In the genomic region with DNA sequence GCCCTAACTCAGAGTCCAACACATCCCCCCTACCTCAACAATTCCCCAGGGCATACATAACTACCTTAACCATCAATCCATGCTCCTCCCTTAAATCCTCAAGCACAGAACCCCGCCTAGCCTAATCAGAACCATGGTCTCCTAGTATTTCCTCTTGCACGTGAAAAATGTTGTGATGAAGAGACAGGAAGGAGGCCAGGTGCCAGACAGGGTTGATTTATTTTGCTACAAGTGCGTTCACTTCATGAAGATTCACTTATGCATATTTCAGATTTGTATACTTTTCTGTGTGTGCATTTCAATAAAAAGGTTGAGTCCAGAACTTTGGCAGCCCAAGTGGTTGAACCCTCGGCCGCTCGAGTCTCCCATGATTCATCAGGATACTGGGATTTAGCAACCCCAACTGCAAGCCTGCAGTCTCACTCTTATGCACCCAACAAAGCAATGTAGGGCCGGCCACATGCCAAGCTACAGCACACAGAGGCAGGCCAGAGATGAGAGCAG, we compare ENCODE assay signal across 8 mouse cellular contexts. TPM values are rescaled to one million over a fixed set of nuclear protein-coding genes. Genes with fewer than 3 reads are reported as not detected.
DNase-seq lines count a peak whose midpoint lies in the region; ATAC-seq and TF ChIP-seq lines count a peak whose summit lies in the region.

No protein-coding gene starts in this region.

- TF ChIP-seq POLR2A in cortical plate, adult 2 months (IDR thresholded peaks at IDR 0.05; ENCODE audit: extremely low read depth, insufficient read depth, low read length), result no peak

- peak overlapping the region; percentile 73 for H3K4me2 ChIP-seq in hindbrain, postnatal 0 days (ENCODE audit: low read depth, low read length)
- no peak overlapping the region for H3K4me2 ChIP-seq in midbrain, embryonic 11.5 days

- no peak for TF ChIP-seq CTCF in cortical plate, adult 2 months (IDR thresholded peaks at IDR 0.05; ENCODE audit: extremely low read depth, insufficient read depth, low read length)
- no peak for TF ChIP-seq CTCF in hindbrain, postnatal 0 days (IDR thresholded peaks at IDR 0.05; ENCODE audit: low read depth)

- no peak for ATAC-seq in hindbrain, postnatal 0 days
- no peak for ATAC-seq in midbrain, embryonic 11.5 days (ENCODE audit: low FRiP score)
- ATAC-seq in frontal cortex, adult (ENCODE audit: low TSS enrichment), result no peak

- H3K4me3 ChIP-seq in heart, embryonic 10.5 days, result peak overlapping the region; percentile 95
- H3K4me3 ChIP-seq in cortical plate, adult 2 months (ENCODE audit: insufficient read depth, low read length), result peak overlapping the region; percentile 92; the same call in 1 of the 2 replicates
- H3K4me3 ChIP-seq in hindbrain, postnatal 0 days (ENCODE audit: low read length), result peak overlapping the region; percentile 86
- peak overlapping the region; percentile 63 for H3K4me3 ChIP-seq in midbrain, embryonic 11.5 days (ENCODE audit: low read depth, low read length)

- H3K36me3 ChIP-seq in heart, embryonic 10.5 days, result 0 out of 2 replicates have a peak, but pooled peaks cover 3% of the 10 kb centered on the region
- H3K36me3 ChIP-seq in hindbrain, postnatal 0 days (ENCODE audit: insufficient read depth, low read length), result no peaks in the 10 kb centered on the region
- H3K36me3 ChIP-seq in midbrain, embryonic 11.5 days (ENCODE audit: control insufficient read depth, insufficient read depth, low read length), result no peaks in the 10 kb centered on the region

- 83% methylated on average over 7 of the region's 7 CpGs for WGBS in heart, embryonic 10.5 days
- WGBS in hindbrain, postnatal 0 days, result 89% methylated on average over 7 of the region's 7 CpGs
- 90% methylated on average over 7 of the region's 7 CpGs for WGBS in midbrain, embryonic 11.5 days

- H3K4me1 ChIP-seq in heart, embryonic 10.5 days, result peaks cover 19% of the 10 kb centered on the region
- H3K4me1 ChIP-seq in cortical plate, adult 2 months (ENCODE audit: control insufficient read depth, insufficient read depth, low read length), result peaks cover 4% of the 10 kb centered on the region
- peaks cover 11% of the 10 kb centered on the region for H3K4me1 ChIP-seq in hindbrain, postnatal 0 days (ENCODE audit: insufficient read depth, low read length)
- H3K4me1 ChIP-seq in midbrain, embryonic 11.5 days (ENCODE audit: control insufficient read depth, insufficient read depth, low read length), result peaks cover 7% of the 10 kb centered on the region

- no peaks in the 10 kb centered on the region for H3K27me3 ChIP-seq in heart, embryonic 10.5 days (ENCODE audit: insufficient read depth, poor library complexity, severe bottlenecking)
- H3K27me3 ChIP-seq in hindbrain, postnatal 0 days (ENCODE audit: insufficient read depth, low read length), result no peaks in the 10 kb centered on the region
- no peaks in the 10 kb centered on the region for H3K27me3 ChIP-seq in midbrain, embryonic 11.5 days (ENCODE audit: control insufficient read depth, insufficient read depth, low read length)

- H3K27ac ChIP-seq in heart, embryonic 10.5 days, result peak overlapping the region; percentile 94; the same call in 1 of the 2 replicates
- peak overlapping the region; percentile 96; the same call in 1 of the 2 replicates for H3K27ac ChIP-seq in cortical plate, adult 2 months (ENCODE audit: insufficient read depth, low read length)
- H3K27ac ChIP-seq in hindbrain, postnatal 0 days, result peak overlapping the region; percentile 80; the same call in 1 of the 2 replicates
- no peak overlapping the region for H3K27ac ChIP-seq in midbrain, embryonic 11.5 days (ENCODE audit: low read depth, low read length)

- intact Hi-C loops in left cerebral cortex, postnatal 14 days (cut with DNase I), result no loop called here
- intact Hi-C loops in left cerebral cortex, postnatal 10 days (cut with DNase I), result loop anchor here (2.0 to 5.0 kb wide), 3 partner anchors 37 to 68 kb away; no protein-coding TSS in a partner anchor

- no peaks in the 10 kb centered on the region for H3K9me3 ChIP-seq in heart, embryonic 10.5 days
- no peaks in the 10 kb centered on the region for H3K9me3 ChIP-seq in hindbrain, postnatal 0 days (ENCODE audit: low read length)
- no peaks in the 10 kb centered on the region for H3K9me3 ChIP-seq in midbrain, embryonic 11.5 days (ENCODE audit: control insufficient read depth, low read length)

- no peak for DNase-seq in heart, embryonic 10.5 days (ENCODE audit: low spot score)
- DNase-seq in heart, adult 9 months (ENCODE audit: low spot score in 2 of 2), result no peak
- no peak for DNase-seq in hindbrain, postnatal 0 days (ENCODE audit: low spot score)
- DNase-seq in midbrain, embryonic 11.5 days (ENCODE audit: low spot score, missing footprints), result no peak
- DNase-seq in left cerebral cortex, postnatal 14 days (ENCODE audit: low spot score in 2 of 2), result no peak
- no peak for DNase-seq in left cerebral cortex, postnatal 10 days (ENCODE audit: extremely low spot score in 1 of 2, low spot score in 2 of 2)

- H3K9ac ChIP-seq in hindbrain, postnatal 0 days (replicated peaks; ENCODE audit: low read length), result no peak overlapping the region; the same call in 1 of the 2 replicates
- H3K9ac ChIP-seq in midbrain, embryonic 11.5 days (ENCODE audit: low read length), result no peak overlapping the region

RNA-seq across cellular contexts. Expression of gene Epn2, which starts 0.4 kb away (rescaled TPM):
- polyA plus RNA-seq in heart, embryonic 10.5 days (2016; fragmentation: Nextera tagmentation; extraction: Ambion mirVana), result 22.8 and 22.9 TPM in 2 replicates
- 107 and 108 TPM in 2 replicates for polyA plus RNA-seq in cortical plate, adult 2 months (2012; rRNA removed)
- 76.4 and 84.2 TPM in 2 replicates for total RNA-seq in hindbrain, postnatal 0 days (2014; rRNA removed)
- polyA plus RNA-seq in hindbrain, postnatal 0 days (2015; fragmentation: Nextera tagmentation; extraction: Ambion mirVana), result 56.1 and 59.9 TPM in 2 replicates
- polyA plus RNA-seq in midbrain, embryonic 11.5 days (2014; fragmentation: Nextera tagmentation; extraction: Ambion mirVana), result 28.5 and 29.9 TPM in 2 replicates
- 100 to 1,000 TPM; 115 TPM for total RNA-seq in left cerebral cortex, postnatal 14 days (2021)
- total RNA-seq in left cerebral cortex, postnatal 10 days (2021), result 10 to 100 TPM; 97.6 to 99.1 TPM
